Mouse (Mus musculus) bone marrow, adult 2 months (tissue): Measurements from ENCODE around the gene Igsf11.

Experiments used
- CTCF ChIP-seq: fragments of 200-500 bp; IDR thresholded peaks from 2 replicates; pipeline ENCODE4 v1.5.1; 2011; ENCODE audit warnings: low read length, control low read depth; ENCODE audit not compliant: control insufficient read depth, insufficient read depth
- POLR2A ChIP-seq: fragments of 200-500 bp; IDR thresholded peaks from 2 replicates; pipeline ENCODE4 v1.6.1; 2011; ENCODE audit warnings: low read depth, mild to moderate bottlenecking, control low read depth, low read length, borderline replicate concordance; ENCODE audit not compliant: control insufficient read depth

DNA sequence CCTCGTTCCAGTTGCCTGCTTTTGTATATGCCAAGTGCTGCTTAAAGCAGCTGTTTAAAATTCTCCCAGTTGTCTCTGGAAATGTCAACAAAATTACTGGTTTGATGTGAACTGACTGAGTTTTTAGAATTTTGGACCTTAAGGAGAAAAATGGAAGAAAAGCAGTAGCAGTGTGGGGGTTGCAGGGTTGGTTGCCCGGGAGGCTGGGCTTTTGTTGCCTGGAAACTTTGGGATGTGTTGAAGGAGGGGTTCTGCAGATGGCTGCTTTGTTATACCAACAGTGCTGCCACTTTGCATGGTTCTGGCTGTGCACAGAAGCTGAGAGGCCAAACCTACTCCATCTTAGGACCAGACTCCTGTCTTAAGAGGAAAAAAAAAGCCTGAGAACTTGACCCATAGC is 127.0 kb downstream of the Igsf11 start:
- TF ChIP-seq CTCF, result no peak
- TF ChIP-seq POLR2A, result no peak
